Mouse (Mus musculus): Measurements from ENCODE around the gene Cacna1g. TPM values are rescaled to one million over a fixed set of nuclear protein-coding genes. Genes with fewer than 3 reads are reported as not detected.

Gene Cacna1g
- polyA plus RNA-seq, 1 experiment from 2014 or later = 6.6 TPM

Other genes starting within 250 kb of the Cacna1g start
- gene Wfikkn2, start 228.2 kb downstream of the Cacna1g start, polyA plus RNA-seq (2015; fragmentation: Nextera tagmentation; extraction: Ambion mirVana) = 1.2 and 1.5 TPM in 2 replicates
- 0.33 TPM in 1 of 2 replicates, not detected in the other for gene Gm21885, start 192.3 kb downstream of the Cacna1g start, polyA plus RNA-seq (2015; fragmentation: Nextera tagmentation; extraction: Ambion mirVana)
- 99.0 and 105 TPM in 2 replicates for gene Luc7l3, start 152.2 kb downstream of the Cacna1g start, polyA plus RNA-seq (2015; fragmentation: Nextera tagmentation; extraction: Ambion mirVana)
- gene Ankrd40, start 146.2 kb downstream of the Cacna1g start, polyA plus RNA-seq (2015; fragmentation: Nextera tagmentation; extraction: Ambion mirVana) = 11.5 and 12.2 TPM in 2 replicates
- gene Abcc3, start 81.2 kb downstream of the Cacna1g start, polyA plus RNA-seq (2015; fragmentation: Nextera tagmentation; extraction: Ambion mirVana) = 4.0 and 5.0 TPM in 2 replicates
- gene Spata20, start 12.0 kb upstream of the Cacna1g start, polyA plus RNA-seq (2015; fragmentation: Nextera tagmentation; extraction: Ambion mirVana) = 0.08 TPM in 1 of 2 replicates, not detected in the other
- gene Epn3, start 25.8 kb upstream of the Cacna1g start, polyA plus RNA-seq (2015; fragmentation: Nextera tagmentation; extraction: Ambion mirVana) = 18.5 and 19.2 TPM in 2 replicates
- 8.4 and 8.7 TPM in 2 replicates for gene Mycbpap, start 47.5 kb upstream of the Cacna1g start, polyA plus RNA-seq (2015; fragmentation: Nextera tagmentation; extraction: Ambion mirVana)
- 3.4 and 4.2 TPM in 2 replicates for gene Rsad1, start 75.1 kb upstream of the Cacna1g start, polyA plus RNA-seq (2015; fragmentation: Nextera tagmentation; extraction: Ambion mirVana)
- 5.8 and 7.6 TPM in 2 replicates for gene Chad, start 90.8 kb upstream of the Cacna1g start, polyA plus RNA-seq (2015; fragmentation: Nextera tagmentation; extraction: Ambion mirVana)
- 5.7 and 6.6 TPM in 2 replicates for gene Acsf2, start 127.7 kb upstream of the Cacna1g start, polyA plus RNA-seq (2015; fragmentation: Nextera tagmentation; extraction: Ambion mirVana)
- gene Lrrc59, start 155.6 kb upstream of the Cacna1g start, polyA plus RNA-seq (2015; fragmentation: Nextera tagmentation; extraction: Ambion mirVana) = 155 and 167 TPM in 2 replicates
- gene Mrpl27, start 179.6 kb upstream of the Cacna1g start, polyA plus RNA-seq (2015; fragmentation: Nextera tagmentation; extraction: Ambion mirVana) = 137 and 140 TPM in 2 replicates
- gene Eme1, start 179.8 kb upstream of the Cacna1g start, polyA plus RNA-seq (2015; fragmentation: Nextera tagmentation; extraction: Ambion mirVana) = 20.2 and 21.4 TPM in 2 replicates
- 15.1 and 17.5 TPM in 2 replicates for gene Xylt2, start 203.3 kb upstream of the Cacna1g start, polyA plus RNA-seq (2015; fragmentation: Nextera tagmentation; extraction: Ambion mirVana)
- gene Gm11541, start 230.3 kb upstream of the Cacna1g start, polyA plus RNA-seq (2015; fragmentation: Nextera tagmentation; extraction: Ambion mirVana) = 0.82 and 0.95 TPM in 2 replicates